Mouse (Mus musculus) yolk sac, embryonic 10.5 days (tissue): ENCODE data around the gene Mxd3.

Experiments
- DNase-seq: peaks from one replicate; pipeline ENCODE4 v3.0.0-alpha.2; 2017; ENCODE audit warnings: low spot score

The Mxd3 gene

GRCm38 (mm10) chr13:55329683-55330566, at the start of gene Mxd3:
TSS of gene Mxd3 (minus strand) at chr13:55329823.
- peak; percentile 93 for DNase-seq

GRCm38 (mm10) chr13:55378907-55379580, 49.4 kb upstream of the Mxd3 start:
- no peak for DNase-seq

- no peak for DNase-seq
Measured at GRCm38 (mm10) chr13:55375877-55376276, 46.3 kb upstream of the Mxd3 start.

DNA sequence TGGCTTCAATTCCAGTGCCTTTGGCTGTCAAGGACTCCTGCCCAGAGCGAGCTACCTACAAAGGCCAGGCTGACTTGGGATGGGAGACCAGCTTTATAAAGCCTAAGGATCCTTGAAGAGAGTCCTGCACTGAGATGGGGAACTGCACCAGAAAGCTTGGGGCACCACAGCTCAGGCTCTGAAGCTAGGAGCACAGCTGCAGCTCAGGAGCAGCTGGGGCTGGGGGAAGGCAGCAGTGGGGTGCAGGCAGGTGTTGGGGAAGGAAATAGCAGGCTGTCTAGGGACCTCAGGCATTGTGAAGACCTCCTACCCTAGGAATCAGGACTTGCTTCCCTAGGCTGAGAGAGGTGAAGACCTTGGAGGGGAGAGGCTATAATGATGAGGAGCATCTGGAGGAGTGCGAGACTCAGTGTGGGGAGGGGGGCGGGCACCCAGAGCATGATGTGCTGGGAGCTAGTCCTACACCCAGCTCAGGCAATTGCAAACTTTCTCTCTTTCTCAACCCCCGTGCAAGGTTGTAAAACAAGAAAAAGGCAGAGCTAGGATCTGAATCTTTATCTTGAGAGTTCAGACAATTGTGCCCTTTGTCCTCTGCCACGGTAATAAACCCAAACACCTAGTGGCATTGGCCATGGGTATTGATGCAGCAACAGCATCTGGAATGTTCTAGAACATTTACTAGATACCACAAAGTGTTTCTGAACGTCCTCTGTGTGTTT, 44.7 kb upstream of the Mxd3 start:
- no peak for DNase-seq

- DNase-seq = no peak
Measured at GRCm38 (mm10) chr13:55371740-55372139, 42.1 kb upstream of the Mxd3 start.

DNA sequence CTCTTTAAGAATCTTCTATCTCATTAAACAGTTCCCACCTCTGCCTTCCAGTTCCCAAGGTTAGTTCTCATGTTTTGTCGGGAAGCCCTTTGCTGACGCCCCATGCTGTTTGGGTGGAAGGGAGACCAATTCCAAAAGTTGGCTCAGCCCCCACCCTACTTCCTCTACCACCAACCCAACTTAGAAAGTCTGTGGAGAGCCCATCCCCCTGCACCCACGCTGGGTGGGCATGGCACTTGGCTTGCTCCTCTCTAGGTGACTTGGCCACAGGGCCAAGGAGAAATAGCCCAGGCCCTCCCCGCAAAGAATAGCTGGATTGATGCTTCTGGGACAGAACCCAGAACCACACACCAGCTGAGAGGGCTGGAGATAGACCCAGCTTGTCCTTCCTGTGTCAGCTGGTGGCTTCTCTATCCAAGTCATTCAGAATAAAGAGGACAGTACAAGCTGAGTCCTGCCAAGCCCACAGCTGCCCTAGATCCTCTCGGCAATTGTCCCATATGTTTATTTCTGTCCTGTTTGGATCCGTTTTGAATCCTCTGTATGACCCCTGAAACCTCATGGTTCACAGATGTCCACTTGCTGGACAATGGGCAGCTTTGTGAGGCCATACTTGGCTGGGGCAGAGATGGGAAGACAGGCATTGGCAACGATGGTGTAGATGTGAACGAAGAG, 41.5 kb upstream of the Mxd3 start:
- no peak for DNase-seq

DNA sequence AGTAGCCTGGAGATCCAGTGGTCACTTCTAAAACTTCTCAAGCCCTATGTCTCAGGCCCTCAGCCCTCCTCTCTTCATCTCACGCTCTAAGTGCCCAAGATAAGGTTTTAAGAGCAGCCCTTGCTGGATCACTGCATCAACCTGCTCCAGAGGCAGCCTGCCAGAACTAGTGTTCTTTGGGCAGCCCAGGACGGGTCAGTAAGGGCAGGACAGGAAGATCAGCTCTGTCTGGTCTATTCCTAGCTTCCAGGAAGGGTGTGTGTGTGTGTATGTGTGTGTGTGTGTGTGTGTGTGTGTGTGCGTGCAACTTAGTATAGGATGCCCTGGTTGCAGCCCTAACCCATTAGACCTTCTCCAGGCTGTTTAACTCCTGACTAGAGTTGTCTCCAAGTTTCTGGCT, 40.6 kb upstream of the Mxd3 start:
- no peak for DNase-seq

GRCm38 (mm10) chr13:55369531-55370114, 40.0 kb upstream of the Mxd3 start, which contains the start of gene Rgs14:
TSS of gene Rgs14 (plus strand) at chr13:55369732.
- no peak for DNase-seq

GRCm38 (mm10) chr13:55368401-55368800, 38.8 kb upstream of the Mxd3 start:
- no peak for DNase-seq

DNA sequence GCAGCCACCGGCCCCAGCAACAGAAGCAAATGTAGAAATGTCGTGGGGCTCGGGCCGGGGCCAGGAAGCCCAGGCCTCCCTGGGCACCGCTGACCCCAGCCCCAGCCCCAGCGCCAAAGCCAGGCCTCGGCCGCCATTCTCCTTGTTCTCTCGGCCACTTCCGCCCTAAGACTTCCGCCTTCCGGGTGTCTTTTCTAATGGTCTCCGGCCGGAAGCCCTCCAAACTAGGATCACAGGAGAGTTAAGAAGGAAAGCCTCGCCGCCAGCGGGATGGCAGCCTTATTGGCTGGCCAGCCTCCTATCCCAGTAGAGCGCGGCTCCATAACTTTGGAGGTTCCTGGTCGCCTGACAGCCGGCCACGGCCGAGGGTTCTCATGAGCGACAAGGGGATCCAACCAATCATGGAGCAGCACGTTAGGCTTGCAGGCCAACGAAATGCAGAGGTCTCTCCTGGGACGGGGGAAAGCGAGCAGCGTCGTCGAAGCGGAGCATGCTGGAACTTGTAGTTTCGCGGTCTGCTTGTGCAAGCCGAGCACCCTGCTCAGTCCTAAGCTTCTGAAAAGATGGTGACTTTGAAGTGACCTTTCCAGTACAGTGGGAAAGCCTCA, 32.9 kb upstream of the Mxd3 start, which contains the start of gene Lman2:
Lman2 (minus strand) TSS at position 331 of the 608 bp plus-strand sequence.
- DNase-seq = peak; percentile 99

DNA sequence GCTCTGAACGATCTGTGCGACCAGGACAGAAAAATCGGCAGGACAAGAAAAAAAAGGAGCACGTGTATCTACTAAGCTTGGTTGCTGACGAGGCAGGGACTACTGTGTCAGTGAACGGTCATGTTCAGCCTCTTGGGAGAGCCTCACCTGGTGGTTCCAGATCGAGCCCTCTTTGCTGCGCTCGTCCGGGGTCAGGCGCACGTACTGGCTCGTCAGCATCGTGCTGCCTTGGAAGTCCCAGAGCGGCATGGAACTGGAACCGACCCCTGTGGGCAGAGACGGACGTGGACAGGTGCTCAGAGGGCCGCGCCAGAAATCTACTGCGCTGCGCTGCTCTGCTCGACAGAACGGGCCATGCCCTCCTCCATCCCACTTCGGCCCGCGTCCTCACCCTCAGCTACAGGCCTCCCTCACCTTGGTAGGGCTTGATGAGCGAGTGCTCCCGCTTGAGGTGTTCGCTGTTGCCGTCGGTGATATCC, 32.4 kb upstream of the Mxd3 start:
- peak; percentile 42 for DNase-seq

GRCm38 (mm10) chr13:55361145-55361544, 31.5 kb upstream of the Mxd3 start:
- DNase-seq = no peak

DNA sequence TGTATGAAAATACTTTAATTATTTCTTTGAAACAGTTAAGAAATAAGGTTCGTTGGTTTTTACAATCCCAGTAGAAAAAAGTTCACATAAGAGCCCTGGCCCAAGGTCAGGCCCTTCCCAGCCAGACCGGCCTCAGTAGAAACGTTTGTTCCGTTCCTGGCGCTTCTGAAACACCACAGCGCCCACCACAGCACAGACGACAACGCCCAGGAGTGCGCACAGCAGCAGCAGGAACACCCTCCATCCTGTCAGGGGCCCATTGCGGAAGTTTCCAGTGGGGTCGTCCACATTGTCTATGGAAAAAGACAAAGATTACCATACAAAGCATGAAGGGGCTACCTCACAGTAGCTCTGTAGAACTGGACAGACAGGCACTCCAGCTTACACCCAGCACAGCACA, 17.1 kb upstream of the Mxd3 start:
- no peak for DNase-seq

GRCm38 (mm10) chr13:55344286-55344685, 14.7 kb upstream of the Mxd3 start:
- no peak for DNase-seq

- no peak for DNase-seq
Measured at GRCm38 (mm10) chr13:55342469-55342868, 12.8 kb upstream of the Mxd3 start.

DNA sequence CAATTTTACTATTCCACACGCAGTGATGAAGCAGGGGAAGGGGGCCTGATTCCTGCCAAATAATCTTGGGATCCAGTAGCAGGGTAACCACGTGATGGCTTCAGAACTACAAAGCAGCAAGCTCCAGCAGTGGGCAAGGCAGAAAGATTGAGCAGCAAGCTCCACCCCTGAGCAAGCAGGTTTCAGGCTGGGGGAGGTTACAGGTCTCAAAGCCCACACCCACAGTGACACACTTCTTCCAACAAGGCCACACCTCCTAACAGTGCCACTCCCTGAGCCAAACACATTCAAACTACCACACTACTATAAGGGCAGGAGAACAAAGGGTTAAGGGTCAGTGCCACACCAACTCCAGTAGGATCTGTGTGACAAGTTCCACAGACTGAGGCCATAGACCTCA, 9.6 kb upstream of the Mxd3 start:
- DNase-seq = no peak

DNA sequence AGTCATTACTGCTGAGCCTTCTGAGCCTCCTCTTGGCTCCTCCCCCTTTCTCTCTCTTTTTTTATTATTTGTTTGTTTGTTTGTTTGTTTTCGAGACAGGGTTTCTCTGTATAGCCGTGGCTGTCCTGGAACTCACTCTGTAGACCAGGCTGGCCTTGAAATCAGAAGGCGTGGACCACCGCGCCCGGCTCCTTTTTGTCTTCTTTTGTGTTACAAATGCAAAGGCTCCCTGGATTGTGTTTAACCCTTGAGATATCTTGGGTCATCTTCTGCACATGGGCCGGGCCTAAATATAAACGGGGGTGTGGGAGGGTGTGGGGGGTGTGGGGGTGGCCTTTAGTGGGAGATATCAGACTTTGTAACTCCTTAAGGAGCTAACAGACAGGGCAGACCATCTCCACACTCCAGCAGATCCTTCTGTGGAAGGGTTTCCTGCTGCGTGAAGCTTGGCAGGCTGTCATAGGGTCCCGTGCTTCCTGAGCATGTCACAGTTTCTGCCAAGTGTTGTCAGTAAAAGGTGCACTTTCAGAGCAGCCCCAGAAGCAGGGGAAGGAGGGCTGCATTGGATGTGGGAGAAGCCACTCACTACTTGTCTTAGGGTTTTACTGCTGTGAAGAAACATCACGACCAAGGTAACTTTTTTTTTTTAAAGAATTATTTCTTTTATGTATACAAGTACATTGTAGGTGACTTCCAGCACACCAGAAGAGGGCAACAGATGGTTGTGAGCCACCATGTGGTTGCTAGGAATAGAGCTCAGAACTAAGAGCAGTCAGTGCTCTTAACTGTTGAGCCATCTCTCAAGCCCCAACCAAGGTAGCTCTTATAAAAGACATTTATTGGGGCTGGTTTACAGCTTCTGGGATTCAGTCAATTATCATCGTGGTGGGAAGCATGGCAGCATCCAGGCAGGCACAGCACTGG, 8.8 kb upstream of the Mxd3 start:
- DNase-seq = no peak

GRCm38 (mm10) chr13:55337341-55337975, 7.8 kb upstream of the Mxd3 start:
- DNase-seq = no peak

GRCm38 (mm10) chr13:55335701-55336100, 6.1 kb upstream of the Mxd3 start:
- DNase-seq = no peak
